Mouse (Mus musculus) kidney, adult 2 months (tissue): ENCODE measurements around the gene Phf14.

Source experiments
- CTCF ChIP-seq: fragments of 200-500 bp; conservative IDR thresholded peaks from 2 replicates; pipeline ENCODE4 v1.5.1; 2011; ENCODE audit warnings: low read depth, mild to moderate bottlenecking, control low read depth, low read length, moderate library complexity, mixed read lengths; ENCODE audit not compliant: insufficient read depth, insufficient read length
- POLR2A ChIP-seq: fragments of 200-500 bp; IDR thresholded peaks from one replicate; pipeline ENCODE4 v1.6.1; 2011; ENCODE audit warnings: low read depth, low read length, control low read depth

GRCm38 (mm10) chr6:11900809-11901310 lies 6.7 kb upstream of the Phf14 start:
- no peak for TF ChIP-seq POLR2A
- no peak for TF ChIP-seq CTCF
